Mouse (Mus musculus) retina, embryonic 14.5 days (tissue): ENCODE measurements around the gene Rasd2.

Source experiments
- DNase-seq: peaks from one replicate; pipeline ENCODE4 v3.0.0-alpha.2; 2015; ENCODE audit warnings: low spot score

Gene Rasd2

DNA sequence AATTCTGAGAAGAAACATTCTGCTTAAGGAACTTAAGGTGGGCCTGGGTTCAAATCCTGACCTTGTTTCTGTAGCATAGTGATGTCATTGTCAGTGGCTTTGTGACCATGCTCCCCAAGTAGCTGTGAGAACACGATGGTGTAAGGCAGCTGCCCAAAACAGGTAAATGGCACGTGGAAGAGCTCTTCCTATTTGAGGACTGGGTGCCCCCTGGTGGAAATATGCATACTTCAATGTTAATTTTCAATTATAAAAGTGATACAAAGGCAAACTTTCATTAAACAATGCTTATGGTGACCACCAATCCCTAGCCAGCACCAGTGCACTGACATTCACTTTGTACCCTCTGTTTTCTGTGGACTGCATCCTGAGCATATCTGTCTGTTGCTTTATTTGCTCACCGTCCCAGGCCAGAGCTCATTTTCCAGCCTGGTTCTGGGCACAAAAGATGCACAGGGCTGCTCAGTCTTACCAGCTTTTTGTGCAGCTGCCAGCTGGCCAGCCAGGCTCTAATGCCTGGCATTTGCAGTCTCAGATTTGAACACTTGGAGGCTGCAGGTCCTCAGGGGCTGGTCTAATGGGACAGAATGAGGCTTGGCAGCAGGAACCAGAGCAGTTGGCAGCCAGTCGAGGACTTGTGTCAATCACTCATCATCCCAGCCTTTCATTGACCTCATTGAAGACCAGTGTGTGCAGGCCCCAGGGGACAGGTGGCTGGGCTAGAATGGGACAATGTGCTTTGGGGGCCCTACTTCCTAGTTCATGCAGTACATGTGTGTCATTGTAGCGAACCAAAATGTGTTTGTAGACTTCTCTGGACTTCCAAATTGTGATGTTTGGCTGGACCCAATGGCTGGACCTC is 6.4 kb downstream of the Rasd2 start:
- DNase-seq = peak; percentile 34

DNA sequence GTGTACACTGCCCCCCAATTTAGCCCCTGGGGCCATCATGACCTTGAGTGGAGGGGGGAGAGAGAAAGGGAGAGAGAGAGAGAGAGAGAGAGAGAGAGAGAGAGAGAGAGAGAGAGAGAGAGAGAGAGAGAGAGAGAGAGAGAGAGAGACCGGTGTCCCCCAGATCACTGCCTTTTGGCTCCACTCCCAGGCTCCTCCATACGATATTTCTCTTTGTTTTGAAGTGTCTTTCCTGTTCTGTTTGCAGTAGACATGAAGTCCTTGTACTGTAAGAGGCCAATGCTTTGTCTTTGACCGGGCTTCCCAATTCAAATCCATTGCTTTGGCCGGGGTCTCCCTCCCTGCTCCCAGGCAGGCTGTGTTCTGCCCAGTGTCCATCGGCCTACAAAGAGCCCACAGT is 8.9 kb downstream of the Rasd2 start:
- DNase-seq = no peak

DNA sequence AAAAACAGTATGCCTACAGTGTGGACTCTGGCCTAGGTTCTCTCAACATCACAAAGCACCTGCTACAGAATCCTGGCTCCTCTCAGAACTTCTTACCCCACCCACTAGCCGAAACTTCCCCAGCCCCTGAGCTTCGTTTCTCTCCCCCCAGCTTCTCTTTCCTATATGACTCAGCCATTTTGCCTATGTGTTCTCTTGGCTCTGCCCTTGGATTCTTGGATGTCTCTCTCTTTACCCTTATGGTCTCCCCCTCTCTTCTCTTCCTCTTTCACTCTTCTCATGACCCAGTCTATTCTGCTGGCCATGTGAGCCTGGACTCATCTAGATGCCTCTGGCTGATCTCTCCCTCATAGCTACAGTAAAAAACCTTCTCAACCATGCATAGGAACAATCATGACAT is 13.0 kb downstream of the Rasd2 start:
- DNase-seq = no peak

DNA sequence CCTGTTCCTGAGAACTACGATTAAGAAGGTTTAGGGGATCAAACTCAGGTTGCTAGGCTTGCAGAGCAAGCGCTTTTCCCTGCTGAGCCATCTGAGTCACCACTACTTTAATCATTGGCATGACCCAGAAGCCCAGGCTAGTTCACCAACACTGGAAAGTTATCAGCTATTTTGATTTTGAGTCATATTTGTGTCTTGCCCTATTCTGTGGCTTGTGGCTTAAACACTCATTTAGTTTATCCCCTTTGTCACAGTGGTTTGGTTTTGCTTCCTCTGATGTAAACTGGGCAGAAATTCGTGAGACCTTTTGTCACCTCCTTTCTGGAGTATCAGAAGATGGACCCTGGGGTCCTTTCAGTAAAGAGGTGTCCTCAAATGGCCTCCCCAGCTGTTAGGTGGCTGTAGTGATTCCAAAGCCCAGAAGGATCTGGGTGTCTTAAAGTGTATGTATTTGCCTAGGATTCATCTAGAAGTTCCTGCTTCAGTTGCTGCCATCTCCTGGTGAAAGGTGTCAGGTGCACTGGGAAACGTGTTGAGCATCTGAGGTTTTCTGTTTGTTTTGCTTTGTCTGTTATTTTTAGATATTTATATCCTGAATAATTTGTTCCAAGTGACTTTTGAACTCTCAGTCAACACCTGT is 20.3 kb downstream of the Rasd2 start:
- peak; percentile 52 for DNase-seq

DNA sequence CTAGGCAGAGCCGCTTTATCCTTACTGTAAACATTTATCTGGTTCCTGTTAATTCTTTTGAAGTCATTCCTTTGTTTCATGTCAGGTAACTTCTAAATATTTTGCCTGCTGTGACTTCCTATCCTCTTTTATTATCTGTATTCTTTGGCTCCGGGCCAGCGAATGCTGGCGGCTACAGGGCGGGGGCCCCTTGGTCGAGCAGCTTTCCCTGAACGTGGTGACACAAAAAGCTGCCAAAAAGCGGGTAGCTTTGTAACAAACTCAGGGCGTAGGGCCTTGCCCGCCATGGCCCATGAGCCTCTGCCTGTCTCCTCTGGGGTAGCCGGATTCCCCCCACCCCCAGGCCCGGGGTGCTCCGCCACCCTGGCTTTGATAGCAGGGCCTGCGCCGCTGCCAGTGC is 33.6 kb downstream of the Rasd2 start:
- DNase-seq = no peak

DNA sequence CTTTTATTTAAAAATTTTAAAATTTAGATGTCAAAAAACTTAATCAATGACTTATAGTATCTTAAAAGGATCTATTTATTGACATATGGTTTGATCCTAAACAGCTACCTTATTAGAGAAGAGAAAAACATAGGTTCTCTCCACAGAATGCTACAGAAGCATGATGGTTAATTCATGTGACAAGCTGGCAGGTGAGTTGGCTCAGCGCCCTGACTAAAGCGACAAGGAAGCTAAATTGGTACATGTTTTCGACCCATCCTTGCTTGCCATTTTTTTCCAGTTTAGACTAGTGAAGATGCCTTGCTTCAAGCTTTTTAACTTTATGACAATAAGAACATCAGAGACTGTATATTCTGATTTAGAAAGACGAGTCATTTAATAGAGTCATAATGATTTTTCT is 35.4 kb downstream of the Rasd2 start:
- DNase-seq = no peak

DNA sequence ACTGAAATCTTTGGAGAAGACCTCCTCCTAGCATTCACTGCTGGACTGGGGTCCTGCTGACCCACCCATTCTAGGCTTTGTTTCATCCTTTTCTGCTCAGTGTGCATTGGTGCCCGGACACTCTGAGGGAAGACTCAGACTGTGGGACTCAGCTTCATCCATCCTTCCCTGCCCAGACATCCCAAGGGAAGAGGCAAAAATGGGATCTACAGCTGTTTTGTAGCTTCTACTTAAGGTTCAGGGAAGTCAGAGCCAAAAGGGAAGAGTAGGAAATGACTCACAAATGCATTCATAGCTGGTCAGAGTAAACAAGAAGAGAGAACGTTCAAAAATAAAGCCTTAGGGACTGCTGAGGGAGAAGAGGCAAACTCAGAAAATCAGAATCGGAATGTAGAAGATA is 40.3 kb downstream of the Rasd2 start:
- DNase-seq = no peak

DNA sequence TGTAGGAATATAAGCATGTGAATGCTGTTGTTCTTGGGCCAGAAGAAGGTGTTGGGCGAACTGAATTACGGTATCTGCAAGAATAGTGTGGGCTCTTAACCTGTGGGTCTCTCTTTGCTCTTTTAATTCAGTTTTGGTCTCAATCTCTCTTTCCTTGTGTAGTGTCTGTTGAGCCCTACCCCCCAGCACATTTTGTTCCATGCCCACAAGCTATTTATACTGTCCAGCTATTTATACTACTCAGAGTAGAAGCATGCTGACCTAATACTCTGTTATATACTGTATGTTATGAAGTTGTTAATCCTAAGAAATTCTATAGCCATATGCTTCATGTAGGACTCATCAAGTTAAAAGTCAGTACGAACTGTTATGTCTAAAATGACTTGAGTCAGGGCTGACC is 41.9 kb downstream of the Rasd2 start:
- no peak for DNase-seq

DNA sequence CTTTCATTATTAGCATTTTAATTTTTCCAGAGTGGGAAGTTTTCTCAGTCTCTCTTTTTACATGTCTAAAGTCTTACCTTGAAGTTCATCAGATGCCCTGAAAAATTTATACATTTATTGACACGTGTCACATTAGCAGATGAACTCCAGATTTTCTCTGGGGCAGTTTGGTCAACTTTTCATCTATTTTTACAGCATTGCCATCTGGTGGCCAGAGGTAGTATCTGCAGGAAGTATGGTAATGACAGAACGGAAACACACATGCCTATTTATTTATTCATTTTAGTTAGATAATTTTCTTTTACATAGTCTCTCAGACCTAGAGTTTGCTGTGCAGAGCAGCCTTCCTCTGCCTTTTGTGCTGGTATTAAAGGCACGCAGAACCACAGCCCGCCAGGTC is 58.4 kb downstream of the Rasd2 start:
- DNase-seq = peak; percentile 54
